Mouse (Mus musculus): ENCODE data around the gene Cfdp1. TPM values are rescaled to one million over a fixed set of nuclear protein-coding genes. Genes with fewer than 3 reads are reported as not detected.
A peak's percentile ranks its signal among the peaks of the same experiment; 100 is the strongest.

Gene Cfdp1
- polyA plus RNA-seq, 1 experiment from 2014 or later, result 48.9 TPM

GRCm38 (mm10) chr8:111727553-111727952 is 126.5 kb downstream of the Cfdp1 start:
- Histone ChIP-seq H3K36me3 (replicated peaks; ENCODE audit: insufficient read depth, low read length) (no peaks in the 10 kb centered on the region), H3K9me3 (ENCODE audit: low read length) (no peaks in the 10 kb centered on the region), H3K4me1 (ENCODE audit: insufficient read depth) (peaks cover 46% of the 10 kb centered on the region), H3K4me3 (ENCODE audit: low read depth, low read length) (no peak overlapping the region), H3K27ac (ENCODE audit: low read depth) (peak overlapping the region; percentile 40; the same call in 1 of the 2 replicates), H3K4me2 (ENCODE audit: low read depth, low read length) (no peak overlapping the region), H3K9ac (replicated peaks) (no peak overlapping the region), H3K27me3 (ENCODE audit: insufficient read depth, low read length) (peaks cover 22% of the 10 kb centered on the region)
- no peak for DNase-seq
- TF ChIP-seq EP300 (IDR thresholded peaks at IDR 0.05; ENCODE audit: low read depth), result no peak
- TF ChIP-seq CTCF (IDR thresholded peaks at IDR 0.05; ENCODE audit: low read depth), result no peak
- no peak for ATAC-seq
- 52% methylated on average over 4 of the region's 4 CpGs for WGBS (ENCODE audit: insufficient replicate concordance)

GRCm38 (mm10) chr8:111726102-111726900 is 127.8 kb downstream of the Cfdp1 start:
- ATAC-seq (peak; percentile 38; the same call in 1 of the 2 replicates), DNase-seq (no peak)
- Histone ChIP-seq H3K9me3 (ENCODE audit: low read length) (no peaks in the 10 kb centered on the region), H3K9ac (replicated peaks) (0 out of 2 replicates have a peak overlapping the region, but pooled peaks have one; percentile 16), H3K4me2 (ENCODE audit: low read depth, low read length) (0 out of 2 replicates have a peak overlapping the region, but pooled peaks have one; percentile 4), H3K4me1 (ENCODE audit: insufficient read depth) (peaks cover 41% of the 10 kb centered on the region), H3K27me3 (ENCODE audit: insufficient read depth, low read length) (peaks cover 13% of the 10 kb centered on the region), H3K4me3 (ENCODE audit: low read depth, low read length) (no peak overlapping the region), H3K36me3 (replicated peaks; ENCODE audit: insufficient read depth, low read length) (no peaks in the 10 kb centered on the region), H3K27ac (ENCODE audit: low read depth) (peak overlapping the region; percentile 40)
- WGBS (ENCODE audit: insufficient replicate concordance), result 47% methylated on average over 7 of the region's 7 CpGs
- 0 out of 2 replicates have a peak, but pooled peaks have one; percentile 24 for TF ChIP-seq EP300 (IDR thresholded peaks at IDR 0.05; ENCODE audit: low read depth)
- no peak for TF ChIP-seq CTCF (IDR thresholded peaks at IDR 0.05; ENCODE audit: low read depth)

GRCm38 (mm10) chr8:111725341-111725740 is 128.8 kb downstream of the Cfdp1 start:
- Histone ChIP-seq H3K4me3 (ENCODE audit: low read depth, low read length) (no peak overlapping the region), H3K9ac (replicated peaks) (no peak overlapping the region), H3K27me3 (ENCODE audit: insufficient read depth, low read length) (peaks cover 3% of the 10 kb centered on the region; the same call in 1 of the 2 replicates), H3K9me3 (ENCODE audit: low read length) (no peaks in the 10 kb centered on the region), H3K36me3 (replicated peaks; ENCODE audit: insufficient read depth, low read length) (no peaks in the 10 kb centered on the region), H3K4me1 (ENCODE audit: insufficient read depth) (peaks cover 32% of the 10 kb centered on the region), H3K4me2 (ENCODE audit: low read depth, low read length) (no peak overlapping the region), H3K27ac (ENCODE audit: low read depth) (no peak overlapping the region)
- ATAC-seq (no peak), DNase-seq (no peak)
- 69% methylated on average over 6 of the region's 6 CpGs for WGBS (ENCODE audit: insufficient replicate concordance)
- TF ChIP-seq CTCF (IDR thresholded peaks at IDR 0.05; ENCODE audit: low read depth) (no peak), EP300 (IDR thresholded peaks at IDR 0.05; ENCODE audit: low read depth) (no peak)

- H3K4me1 ChIP-seq (ENCODE audit: insufficient read depth), result peaks cover 6% of the 10 kb centered on the region; the same call in 1 of the 2 replicates
- 55% methylated on average over 4 of the region's 4 CpGs for WGBS (ENCODE audit: insufficient replicate concordance)
- no peaks in the 10 kb centered on the region for H3K9me3 ChIP-seq (ENCODE audit: low read length)
- no peaks in the 10 kb centered on the region for H3K27me3 ChIP-seq (ENCODE audit: insufficient read depth, low read length)
- no peak overlapping the region for H3K4me3 ChIP-seq (ENCODE audit: low read depth, low read length)
- ATAC-seq (no peak), DNase-seq (no peak)
- TF ChIP-seq EP300 (IDR thresholded peaks at IDR 0.05; ENCODE audit: low read depth), result no peak
- TF ChIP-seq CTCF (IDR thresholded peaks at IDR 0.05; ENCODE audit: low read depth), result no peak
- no peak overlapping the region for H3K9ac ChIP-seq (replicated peaks)
- H3K36me3 ChIP-seq (replicated peaks; ENCODE audit: insufficient read depth, low read length), result peaks cover 11% of the 10 kb centered on the region; the same call in 1 of the 2 replicates
- no peak overlapping the region for H3K4me2 ChIP-seq (ENCODE audit: low read depth, low read length)
- no peak overlapping the region for H3K27ac ChIP-seq (ENCODE audit: low read depth)
Measured at GRCm38 (mm10) chr8:111720115-111720544, 134.0 kb downstream of the Cfdp1 start.

GRCm38 (mm10) chr8:111718937-111719336 is 135.2 kb downstream of the Cfdp1 start:
- DNase-seq (no peak), ATAC-seq (no peak)
- Histone ChIP-seq H3K4me1 (ENCODE audit: insufficient read depth) (peaks cover 6% of the 10 kb centered on the region; the same call in 1 of the 2 replicates), H3K9ac (replicated peaks) (no peak overlapping the region), H3K9me3 (ENCODE audit: low read length) (no peaks in the 10 kb centered on the region), H3K4me3 (ENCODE audit: low read depth, low read length) (no peak overlapping the region), H3K27ac (ENCODE audit: low read depth) (no peak overlapping the region), H3K36me3 (replicated peaks; ENCODE audit: insufficient read depth, low read length) (peaks cover 15% of the 10 kb centered on the region; the same call in 1 of the 2 replicates), H3K27me3 (ENCODE audit: insufficient read depth, low read length) (no peaks in the 10 kb centered on the region), H3K4me2 (ENCODE audit: low read depth, low read length) (no peak overlapping the region)
- TF ChIP-seq EP300 (IDR thresholded peaks at IDR 0.05; ENCODE audit: low read depth) (no peak), CTCF (IDR thresholded peaks at IDR 0.05; ENCODE audit: low read depth) (no peak)
- WGBS (ENCODE audit: insufficient replicate concordance), result 52% methylated on average over 5 of the region's 5 CpGs

Other genes starting within 250 kb of the Cfdp1 start
- 0.85 and 1.1 TPM in 2 replicates for gene Ldhd, start 223.9 kb downstream of the Cfdp1 start, polyA plus RNA-seq (2015; fragmentation: Nextera tagmentation; extraction: Ambion mirVana)
- gene Zfp1, start 210.9 kb downstream of the Cfdp1 start, polyA plus RNA-seq (2015; fragmentation: Nextera tagmentation; extraction: Ambion mirVana), result 3.8 and 4.0 TPM in 2 replicates
- gene Ctrb1, start 163.3 kb downstream of the Cfdp1 start, polyA plus RNA-seq (2015; fragmentation: Nextera tagmentation; extraction: Ambion mirVana), result 0.13 and 38.9 TPM in 2 replicates
- 9.9 and 11.6 TPM in 2 replicates for gene Bcar1, start 110.5 kb downstream of the Cfdp1 start, polyA plus RNA-seq (2015; fragmentation: Nextera tagmentation; extraction: Ambion mirVana)
- 4.9 TPM in 2 replicates for gene Tmem170, start 22.5 kb upstream of the Cfdp1 start, polyA plus RNA-seq (2015; fragmentation: Nextera tagmentation; extraction: Ambion mirVana)
- gene Chst5, start 56.2 kb upstream of the Cfdp1 start, polyA plus RNA-seq (2015; fragmentation: Nextera tagmentation; extraction: Ambion mirVana), result not detected in 2 replicates
- gene Tmem231, start 79.6 kb upstream of the Cfdp1 start, polyA plus RNA-seq (2015; fragmentation: Nextera tagmentation; extraction: Ambion mirVana), result 0.56 and 1.0 TPM in 2 replicates
- 162 and 173 TPM in 2 replicates for gene Gabarapl2, start 86.4 kb upstream of the Cfdp1 start, polyA plus RNA-seq (2015; fragmentation: Nextera tagmentation; extraction: Ambion mirVana)
- 1.8 and 2.1 TPM in 2 replicates for gene Adat1, start 138.0 kb upstream of the Cfdp1 start, polyA plus RNA-seq (2015; fragmentation: Nextera tagmentation; extraction: Ambion mirVana)
- gene Kars, start 157.0 kb upstream of the Cfdp1 start, polyA plus RNA-seq (2015; fragmentation: Nextera tagmentation; extraction: Ambion mirVana), result 47.5 and 48.2 TPM in 2 replicates
- gene Terf2ip, start 157.1 kb upstream of the Cfdp1 start, polyA plus RNA-seq (2015; fragmentation: Nextera tagmentation; extraction: Ambion mirVana), result 5.1 and 5.4 TPM in 2 replicates
- gene Gm6793, start 160.7 kb upstream of the Cfdp1 start, polyA plus RNA-seq (2015; fragmentation: Nextera tagmentation; extraction: Ambion mirVana), result 0.28 TPM in 1 of 2 replicates, not detected in the other

Data from liver, postnatal 0 days (tissue).